Mouse (Mus musculus) kidney, adult 18-20 months (tissue): Measurements from ENCODE around the gene C130079G13Rik.
"Not testable (repeated sequence)": the region's sequence is repeated elsewhere in the genome, so short reads cannot be mapped to it uniquely, and the experiment has no call there.

Experiments used
- DNase-seq: peaks from one replicate; pipeline ENCODE4 v3.0.0; 2021

Gene C130079G13Rik

GRCm38 (mm10) chr3:59924914-59925313 is at the start of gene C130079G13Rik:
TSS of gene C130079G13Rik (plus strand) at chr3:59925214.
- DNase-seq: no peak

GRCm38 (mm10) chr3:59877601-59878000 is 47.4 kb upstream of the C130079G13Rik start:
- not testable (repeated sequence) for DNase-seq

- DNase-seq: not testable (repeated sequence)
Observed at GRCm38 (mm10) chr3:59879801-59880554, 45.0 kb upstream of the C130079G13Rik start.

- DNase-seq: no peak
Observed at GRCm38 (mm10) chr3:59893276-59893675, 31.7 kb upstream of the C130079G13Rik start.

GRCm38 (mm10) chr3:59934621-59935020 is 9.6 kb downstream of the C130079G13Rik start:
- DNase-seq: no peak

- DNase-seq: no peak
Observed at GRCm38 (mm10) chr3:59947294-59947950, 22.4 kb downstream of the C130079G13Rik start.

- no peak for DNase-seq
Observed at GRCm38 (mm10) chr3:59970891-59971290, 45.9 kb downstream of the C130079G13Rik start.

- no peak for DNase-seq
Observed at GRCm38 (mm10) chr3:59974591-59974990, 49.6 kb downstream of the C130079G13Rik start.
